Mouse (Mus musculus) fibroblast of lung, adult 2 months (primary cell): Measurements from ENCODE around the gene Krt84.

Experiments used
- DNase-seq: peaks from one replicate; pipeline ENCODE4 v3.0.0-alpha.2; 2011; ENCODE audit warnings: low read depth

The Krt84 gene

DNA sequence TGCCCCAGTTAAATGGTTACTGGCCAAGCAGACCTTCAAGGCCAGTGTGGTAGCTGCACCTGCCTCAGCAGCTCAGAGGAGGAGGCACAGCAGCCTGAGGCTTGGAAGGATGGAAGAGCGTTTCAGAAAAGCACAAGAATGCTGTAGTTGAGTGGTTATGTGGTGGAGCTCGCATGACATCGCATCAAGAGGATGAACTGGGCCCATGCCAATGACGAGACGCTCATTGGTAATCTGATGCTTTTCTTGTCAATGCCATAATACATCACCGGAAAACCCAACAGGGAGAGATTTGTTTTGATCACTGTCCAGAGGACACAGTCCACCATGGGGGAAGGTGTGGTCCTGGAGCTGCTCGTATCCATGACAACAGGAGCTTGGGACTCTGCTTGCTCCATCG is 37.4 kb downstream of the Krt84 start:
- no peak for DNase-seq

- no peak for DNase-seq
Observed at GRCm38 (mm10) chr15:101494203-101494602, 38.4 kb downstream of the Krt84 start.

- DNase-seq: no peak
Observed at GRCm38 (mm10) chr15:101493713-101494112, 38.9 kb downstream of the Krt84 start.

GRCm38 (mm10) chr15:101492718-101493117 is 39.9 kb downstream of the Krt84 start:
- DNase-seq: no peak

DNA sequence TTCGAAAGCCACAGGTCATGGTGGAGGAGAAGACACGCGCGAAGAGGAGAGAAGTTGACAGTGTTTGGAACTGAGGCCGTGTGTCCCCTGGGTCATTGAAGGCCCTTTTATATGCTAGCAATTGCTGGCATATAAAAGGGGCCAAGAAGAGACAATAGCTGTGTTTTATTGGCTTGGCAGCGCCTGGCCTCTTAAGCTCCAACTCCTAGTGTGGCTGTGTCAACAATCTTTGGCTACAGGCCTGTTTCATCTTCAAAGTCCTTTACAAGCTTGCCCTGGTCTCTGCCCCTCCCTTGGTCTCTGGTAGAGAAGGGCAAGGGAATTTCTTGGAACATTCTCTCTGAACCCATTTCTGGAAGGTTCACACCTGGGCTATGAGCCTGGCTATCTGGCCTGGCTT is 41.2 kb downstream of the Krt84 start, which contains the start of gene Krt83:
TSS of gene Krt83 (minus strand) at position 82 of the 400 bp plus-strand sequence.
- no peak for DNase-seq

DNA sequence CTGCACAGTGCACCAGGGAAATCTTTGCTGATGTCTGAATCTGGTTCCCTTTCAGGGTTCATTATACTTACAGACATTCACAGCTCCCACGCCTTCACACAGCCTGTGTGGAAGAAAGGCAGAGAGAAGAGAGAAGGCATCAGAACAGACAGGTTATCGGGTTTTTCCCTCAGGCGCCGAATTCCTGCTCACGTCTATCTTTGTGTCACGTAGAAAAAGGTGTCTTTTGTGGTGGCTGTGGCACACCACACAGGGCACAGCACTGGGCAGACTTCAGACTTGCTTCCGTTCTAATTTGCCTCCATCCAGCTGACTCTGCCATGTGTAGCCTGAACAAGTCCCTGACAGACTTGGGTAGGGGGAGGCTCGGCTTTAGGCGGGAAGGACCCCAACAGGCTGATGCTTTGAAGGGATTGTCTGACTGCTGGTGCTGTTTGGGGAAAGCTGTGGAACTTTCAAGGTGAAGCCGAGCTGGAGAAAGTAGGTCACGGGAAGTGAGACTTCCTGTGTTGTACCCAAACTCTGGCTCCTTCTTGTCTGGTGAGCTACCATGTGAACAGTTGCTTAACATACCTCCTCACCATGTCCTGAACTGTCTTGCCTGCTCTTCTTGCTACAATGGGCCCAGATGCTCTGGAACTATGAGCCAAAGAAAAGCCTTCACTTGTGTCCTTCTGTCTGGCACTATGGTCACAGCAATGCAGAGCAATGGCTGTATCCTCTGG is 46.5 kb downstream of the Krt84 start:
- no peak for DNase-seq

- DNase-seq: no peak
Observed at GRCm38 (mm10) chr15:101484939-101485338, 47.7 kb downstream of the Krt84 start.

DNA sequence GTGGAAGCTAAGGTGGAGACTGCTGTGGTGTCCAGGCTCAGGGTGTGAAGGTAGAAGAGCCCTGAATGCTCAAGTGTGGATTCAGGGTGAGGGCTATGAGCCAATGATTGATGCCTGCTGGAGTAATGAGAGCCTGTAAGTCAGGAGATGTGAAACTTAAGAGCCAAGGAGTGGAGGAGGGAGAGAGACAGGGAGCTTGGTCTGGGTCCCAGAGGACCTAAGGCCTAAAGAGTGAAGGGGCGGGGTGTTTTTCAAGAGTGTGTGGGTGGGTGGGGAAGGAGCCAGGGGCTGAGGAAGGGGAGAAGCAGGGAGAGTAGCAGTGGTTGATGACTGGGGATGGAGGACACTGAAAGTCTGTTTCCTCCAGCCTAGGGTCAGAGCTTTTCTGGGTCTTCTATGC is 49.0 kb downstream of the Krt84 start:
- DNase-seq: no peak

DNA sequence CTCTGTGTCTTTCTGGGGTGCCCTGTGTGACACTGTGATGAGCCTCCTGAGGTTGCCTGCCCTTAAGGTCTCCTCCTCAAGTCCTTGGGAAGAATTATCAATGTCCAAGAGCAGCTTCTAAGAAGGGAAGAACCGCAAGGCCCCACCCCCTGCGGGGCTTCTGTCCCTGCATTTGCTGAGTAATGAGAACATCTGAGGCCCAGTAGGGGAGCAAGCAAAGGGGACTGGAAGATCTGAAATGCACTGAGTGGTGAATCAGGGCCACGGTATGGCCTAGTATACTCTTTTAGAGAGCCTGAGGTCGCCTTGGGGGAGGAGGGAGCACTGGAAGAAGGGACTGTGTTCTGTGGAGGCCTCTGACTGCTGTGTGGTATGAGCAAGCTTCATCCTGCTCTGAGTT is 50.6 kb downstream of the Krt84 start:
- no peak for DNase-seq

- DNase-seq: no peak
Observed at GRCm38 (mm10) chr15:101479666-101480060, 53.0 kb downstream of the Krt84 start.

DNA sequence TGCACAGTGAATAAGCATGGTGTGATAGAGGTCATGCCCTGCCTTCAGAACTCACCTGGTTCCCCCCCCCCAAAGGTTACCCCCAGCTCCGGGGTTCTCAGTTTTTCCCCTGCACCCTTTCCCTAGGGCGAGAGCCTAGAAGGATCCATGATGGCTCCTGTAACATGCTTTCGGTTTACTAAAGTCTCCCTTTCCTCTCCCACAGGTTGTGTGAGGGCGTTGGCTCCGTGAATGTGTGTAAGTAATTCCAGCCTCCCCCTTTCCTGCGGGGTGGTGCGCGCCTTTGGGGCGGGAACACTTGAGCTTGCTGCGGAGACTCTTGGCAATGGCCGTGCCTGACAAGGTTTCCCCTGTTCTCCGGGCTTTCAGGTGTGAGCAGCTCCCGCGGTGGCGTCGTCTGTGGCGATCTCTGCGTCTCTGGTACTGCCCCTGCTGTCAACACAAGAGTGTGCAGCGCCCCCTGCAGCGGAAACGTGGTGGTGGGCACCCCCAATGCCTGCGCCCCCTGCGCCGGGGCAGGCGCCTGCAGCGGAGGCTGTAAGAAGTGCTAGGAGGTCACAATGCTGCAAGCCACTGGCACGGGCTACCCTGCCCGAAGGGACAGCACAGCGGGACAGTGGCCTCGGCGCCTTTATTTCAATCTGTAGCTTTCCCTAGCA is 53.5 kb downstream of the Krt84 start:
- no peak for DNase-seq
